Mouse (Mus musculus): ENCODE results near the gene Osmr.

Gene Osmr

DNA sequence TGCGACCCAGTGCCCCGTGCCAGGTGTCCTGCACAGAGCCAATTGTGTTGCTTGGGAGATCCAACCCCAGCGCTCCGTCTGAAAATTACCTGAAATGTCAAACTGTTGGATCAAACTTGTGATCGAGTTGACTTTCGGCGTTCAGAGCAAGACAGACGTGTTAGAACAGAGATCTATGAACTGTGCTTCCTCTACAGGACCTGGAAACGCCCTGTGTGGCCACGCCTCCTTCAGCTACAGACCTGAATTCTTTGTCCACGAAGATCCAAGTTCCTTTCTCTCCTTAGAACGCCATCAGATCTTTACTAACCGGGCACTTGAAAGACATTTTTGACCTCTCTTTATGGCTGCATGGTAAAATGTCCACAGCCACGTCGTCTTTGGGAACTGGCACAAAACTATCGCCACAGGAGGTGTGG lies at the start of gene Osmr:
Osmr (minus strand) TSS at position 369 of the 419 bp plus-strand sequence.
- DNase-seq (ENCODE audit: low spot score in 2 of 2), result no peak

DNA sequence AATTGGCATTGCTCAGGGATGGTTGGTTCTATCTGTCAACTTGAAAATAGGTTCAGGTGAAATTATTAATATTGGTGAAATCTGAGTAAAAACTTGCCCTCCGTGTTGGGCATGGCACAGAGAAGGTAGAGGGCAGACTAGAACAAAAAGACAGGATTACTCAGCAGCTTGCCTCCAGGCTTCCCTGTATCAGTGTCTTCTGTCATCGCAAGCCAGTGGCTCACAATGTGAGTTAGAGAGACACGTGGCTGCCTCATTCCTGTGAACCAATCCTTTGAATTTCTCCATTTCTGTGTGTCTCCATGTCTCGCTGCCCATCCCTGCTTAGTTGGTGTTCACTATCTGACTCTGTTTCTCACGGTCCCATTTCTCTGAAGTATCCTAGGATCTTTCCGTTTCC lies 44.6 kb upstream of the Osmr start:
- DNase-seq (ENCODE audit: low spot score in 2 of 2), result no peak

- no peak for DNase-seq (ENCODE audit: low spot score in 2 of 2)
Observed at GRCm38 (mm10) chr15:6914163-6914562, 39.4 kb upstream of the Osmr start.

DNA sequence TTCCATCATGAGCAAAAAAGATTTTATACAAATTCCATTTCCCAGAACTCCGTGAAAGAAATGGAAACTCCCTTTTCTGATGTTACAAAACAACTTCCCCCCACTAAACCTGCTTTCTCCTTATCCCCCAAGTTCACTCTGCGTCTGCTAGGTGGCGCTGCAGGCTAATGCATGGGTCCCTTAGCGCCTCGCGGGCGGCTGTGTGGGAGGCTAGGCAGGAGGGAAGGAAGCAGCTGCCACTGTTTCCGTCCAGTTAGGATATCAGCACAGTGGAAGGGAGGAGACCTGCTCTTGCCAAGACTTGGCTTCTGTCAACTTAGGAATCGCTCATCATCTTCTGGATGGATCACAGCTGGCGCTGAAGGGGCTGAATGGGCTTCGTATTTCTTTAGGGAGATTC lies 34.9 kb upstream of the Osmr start:
- peak; percentile 83 to 87 for DNase-seq (ENCODE audit: low spot score in 2 of 2)

DNA sequence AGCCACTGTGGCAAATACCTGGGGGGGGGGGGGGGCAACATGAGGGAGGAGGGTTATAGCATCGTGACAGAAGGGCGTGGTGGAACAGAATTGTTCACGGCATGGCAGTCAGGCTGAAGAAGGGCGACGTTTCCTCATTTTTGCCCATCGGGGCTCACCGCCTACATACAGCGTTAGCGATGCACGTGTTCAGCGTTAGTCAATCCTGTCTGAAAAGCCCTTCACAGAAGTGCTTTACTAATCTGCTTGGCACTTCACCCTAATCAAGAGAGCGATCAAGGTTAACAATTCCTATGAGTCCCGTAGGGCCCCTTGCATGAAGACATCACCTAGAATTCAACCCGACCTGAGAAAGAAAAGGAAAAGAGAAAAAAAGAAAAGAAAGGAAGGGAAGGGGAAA lies 34.3 kb upstream of the Osmr start:
- DNase-seq (ENCODE audit: low spot score in 2 of 2), result no peak

GRCm38 (mm10) chr15:6908601-6909000 lies 33.8 kb upstream of the Osmr start:
- DNase-seq (ENCODE audit: low spot score in 2 of 2), result no peak

- DNase-seq (ENCODE audit: low spot score in 2 of 2), result no peak
Observed at GRCm38 (mm10) chr15:6906260-6907047, 31.7 kb upstream of the Osmr start.

DNA sequence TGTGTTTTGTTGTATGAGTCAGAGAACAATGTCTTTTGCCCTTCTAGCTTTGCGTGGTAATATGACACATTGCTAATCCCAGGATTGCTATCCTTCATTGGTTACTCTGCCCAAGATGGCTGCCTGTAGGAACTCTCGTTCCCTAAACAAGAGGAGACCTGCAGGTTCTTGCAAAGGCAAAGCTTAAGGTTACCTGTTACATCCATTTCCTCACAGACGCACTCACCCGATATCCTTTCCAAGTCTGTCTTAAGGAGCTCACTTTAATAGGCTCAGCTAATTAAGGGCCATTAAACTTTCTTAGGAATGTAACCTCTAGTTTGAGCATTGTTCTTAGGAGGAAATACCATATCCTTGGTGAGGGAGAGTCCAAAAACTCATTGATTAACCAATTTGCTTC lies 31.0 kb upstream of the Osmr start:
- no peak for DNase-seq (ENCODE audit: low spot score in 2 of 2)

- no peak for DNase-seq (ENCODE audit: low spot score in 2 of 2)
Observed at GRCm38 (mm10) chr15:6903286-6903975, 28.7 kb upstream of the Osmr start.

GRCm38 (mm10) chr15:6901982-6902639 lies 27.3 kb upstream of the Osmr start:
- DNase-seq (ENCODE audit: low spot score in 2 of 2), result no peak

DNA sequence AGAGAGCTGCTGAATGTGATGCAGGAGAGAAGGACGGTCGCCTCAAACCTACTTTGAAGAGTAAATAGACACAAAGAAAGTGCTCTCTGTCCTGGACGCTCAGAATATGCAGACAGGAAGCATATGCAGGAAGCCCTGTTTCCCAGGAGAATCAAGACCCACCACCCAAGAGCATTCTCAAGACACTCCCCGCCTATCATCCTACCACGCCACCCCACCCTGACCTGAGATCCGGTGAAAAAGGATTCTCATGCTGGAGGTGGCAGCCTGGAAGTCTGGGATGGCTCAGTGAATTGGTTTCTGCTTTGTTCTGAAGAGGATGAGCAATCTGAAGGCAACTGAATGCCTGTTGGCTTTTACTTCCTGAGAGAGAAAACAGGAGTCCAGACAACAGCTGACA lies 26.5 kb upstream of the Osmr start:
- no peak for DNase-seq (ENCODE audit: low spot score in 2 of 2)

- no peak for DNase-seq (ENCODE audit: low spot score in 2 of 2)
Observed at GRCm38 (mm10) chr15:6884260-6884659, 9.5 kb upstream of the Osmr start.

- DNase-seq (ENCODE audit: low spot score in 2 of 2), result peak; percentile 25 to 32
Observed at GRCm38 (mm10) chr15:6883816-6884215, 9.0 kb upstream of the Osmr start.

DNA sequence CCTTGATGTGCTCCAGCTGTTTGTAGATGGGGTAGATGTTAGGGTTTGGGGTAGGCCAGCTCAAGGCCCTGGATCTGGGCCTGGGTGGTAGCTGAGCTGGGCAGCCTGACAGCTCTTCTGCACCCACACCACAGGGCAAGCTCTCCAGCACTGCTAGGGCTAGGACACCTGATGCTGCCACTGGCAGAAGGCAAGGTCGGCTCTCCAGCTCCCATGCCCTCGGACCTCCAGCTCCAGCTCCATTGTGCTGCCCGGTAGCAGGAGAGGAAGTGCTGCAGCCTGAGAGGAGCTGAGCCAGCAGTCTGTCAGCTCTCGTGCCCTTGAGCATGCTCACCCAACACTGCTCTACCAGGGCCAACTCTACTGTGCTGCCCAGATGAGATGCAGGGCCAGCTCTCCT lies 8.3 kb upstream of the Osmr start:
- DNase-seq (ENCODE audit: low spot score in 2 of 2), result no peak

DNA sequence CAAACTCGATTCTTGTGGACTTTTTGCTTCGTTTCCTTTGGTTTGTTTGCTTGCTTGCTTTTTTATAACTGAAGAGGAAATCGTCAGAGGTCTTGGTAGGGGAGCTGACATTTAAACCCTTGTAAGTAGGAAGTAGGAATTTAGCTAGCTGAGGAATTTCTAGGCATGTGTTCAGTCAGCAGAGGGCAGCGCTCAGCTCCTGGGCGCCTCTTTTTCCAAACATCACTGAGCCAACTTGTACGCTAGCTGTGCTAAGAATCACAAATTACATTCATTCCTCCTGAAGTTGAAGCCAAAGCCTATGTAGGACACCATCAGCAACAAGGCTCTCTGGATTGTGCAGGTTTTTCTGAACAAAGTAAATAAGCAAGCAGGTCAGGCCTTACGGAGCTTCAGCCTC lies 7.4 kb upstream of the Osmr start:
- peak; percentile 13 to 34 for DNase-seq (ENCODE audit: low spot score in 2 of 2)

GRCm38 (mm10) chr15:6881211-6881610 lies 6.4 kb upstream of the Osmr start:
- DNase-seq (ENCODE audit: low spot score in 2 of 2), result no peak

DNA sequence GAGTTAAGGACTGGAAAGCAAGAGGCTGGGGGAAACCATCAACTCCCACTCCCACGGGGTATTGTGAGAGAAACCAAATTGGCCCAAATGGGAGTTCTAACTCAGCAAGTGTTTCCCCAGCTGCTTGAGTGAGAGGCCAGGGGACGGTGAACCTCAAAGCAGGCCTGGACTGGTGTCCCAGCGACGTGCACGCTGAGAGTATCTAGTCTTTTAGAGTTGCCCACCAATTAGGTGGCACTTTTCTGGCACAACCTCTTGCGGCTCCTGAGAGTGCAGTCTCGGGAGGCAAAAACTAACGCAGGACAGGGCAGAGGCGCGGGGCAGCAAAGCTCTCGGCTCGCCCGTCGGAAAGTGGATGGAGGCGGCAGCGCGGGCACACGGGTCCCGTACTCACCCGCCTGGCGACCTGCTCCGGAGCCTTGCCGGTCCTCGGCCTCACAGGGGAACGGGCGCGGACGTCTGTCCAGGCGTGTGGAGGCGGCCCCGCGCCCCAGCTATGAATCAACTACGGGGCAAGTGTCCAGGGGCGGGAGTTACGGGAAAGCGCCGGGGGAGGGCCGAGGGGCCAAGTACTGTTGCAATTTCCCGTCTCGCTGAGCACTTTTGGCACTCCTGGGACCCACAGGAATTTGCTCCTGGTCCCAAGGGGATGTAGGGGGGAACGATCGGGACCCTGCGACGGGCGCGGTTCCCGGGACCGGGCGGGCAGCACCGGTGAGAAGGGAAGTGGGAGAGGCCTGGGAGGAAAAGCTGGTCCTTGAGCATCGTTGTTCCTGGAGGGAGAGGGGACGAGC lies 765 bp downstream of the Osmr start:
- DNase-seq (ENCODE audit: low spot score in 2 of 2), result no peak

- DNase-seq (ENCODE audit: low spot score in 2 of 2), result no peak
Observed at GRCm38 (mm10) chr15:6873154-6873806, 1.5 kb downstream of the Osmr start.

DNA sequence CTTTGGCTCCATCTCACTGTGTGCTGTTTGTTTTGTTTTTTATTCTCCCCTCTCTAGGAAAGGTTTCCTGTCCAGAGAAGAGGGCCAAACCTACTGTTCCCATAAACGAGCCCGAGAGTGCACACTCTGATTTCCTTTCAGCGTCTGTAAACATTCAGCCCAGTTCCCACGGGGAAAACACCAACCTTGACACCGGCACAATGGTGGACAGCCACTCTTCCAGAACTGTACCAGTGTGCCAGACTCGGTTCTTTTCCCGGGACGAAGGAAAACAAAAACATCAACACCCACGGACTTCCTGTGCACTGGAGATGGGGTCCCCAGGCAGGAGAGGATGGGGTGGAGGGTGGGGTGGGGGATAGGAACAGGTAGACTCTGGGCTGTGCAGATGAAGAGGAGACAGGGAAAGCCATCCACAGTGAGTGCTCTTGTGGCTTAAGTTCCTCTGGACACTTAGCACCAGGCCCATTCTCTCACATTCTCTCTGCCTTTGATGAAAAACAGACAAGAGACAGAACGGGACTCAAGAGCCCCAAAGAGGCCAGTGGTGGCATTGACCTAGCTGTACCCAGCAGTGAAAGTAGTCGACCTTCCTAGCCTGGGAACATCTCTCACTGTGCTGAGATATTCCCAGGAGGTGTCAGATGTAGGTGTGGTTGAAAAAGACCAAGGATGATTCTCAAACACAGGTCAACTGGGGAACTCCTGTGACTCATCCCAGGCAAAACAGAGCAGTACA lies 3.0 kb downstream of the Osmr start:
- DNase-seq (ENCODE audit: low spot score in 2 of 2), result no peak

- DNase-seq (ENCODE audit: low spot score in 2 of 2), result no peak
Observed at GRCm38 (mm10) chr15:6866888-6867287, 7.9 kb downstream of the Osmr start.

DNA sequence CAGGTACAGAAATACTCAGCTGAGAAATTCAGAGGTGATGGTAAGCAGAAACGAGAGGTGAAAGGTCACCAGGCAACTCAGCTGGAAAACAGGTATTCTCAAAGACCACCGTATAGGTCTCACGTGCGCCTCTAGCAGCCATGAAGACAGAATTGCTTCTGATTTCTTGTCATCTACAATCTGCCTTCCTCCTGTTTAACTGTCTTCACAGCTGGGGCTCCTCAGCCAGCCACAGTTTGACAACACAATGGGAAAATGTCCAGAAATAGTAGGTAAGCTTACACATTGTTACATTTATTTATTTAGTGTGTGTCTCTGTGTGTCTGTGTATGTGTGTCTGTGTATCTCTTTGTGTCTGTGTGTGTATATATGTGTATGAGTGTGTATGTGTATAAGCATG lies 12.6 kb downstream of the Osmr start:
- DNase-seq (ENCODE audit: low spot score in 2 of 2), result no peak

Measured in frontal cortex, postnatal 25 days (tissue).